Mouse (Mus musculus) right cerebral cortex, postnatal 10 days (tissue): ENCODE measurements around the gene Stkld1.

Source experiments
- DNase-seq, 2 experiments: peaks; one replicate each; pipeline ENCODE4 v3.0.0; 2021; ENCODE audit warnings: low spot score in 2 of 2

The Stkld1 gene

DNA sequence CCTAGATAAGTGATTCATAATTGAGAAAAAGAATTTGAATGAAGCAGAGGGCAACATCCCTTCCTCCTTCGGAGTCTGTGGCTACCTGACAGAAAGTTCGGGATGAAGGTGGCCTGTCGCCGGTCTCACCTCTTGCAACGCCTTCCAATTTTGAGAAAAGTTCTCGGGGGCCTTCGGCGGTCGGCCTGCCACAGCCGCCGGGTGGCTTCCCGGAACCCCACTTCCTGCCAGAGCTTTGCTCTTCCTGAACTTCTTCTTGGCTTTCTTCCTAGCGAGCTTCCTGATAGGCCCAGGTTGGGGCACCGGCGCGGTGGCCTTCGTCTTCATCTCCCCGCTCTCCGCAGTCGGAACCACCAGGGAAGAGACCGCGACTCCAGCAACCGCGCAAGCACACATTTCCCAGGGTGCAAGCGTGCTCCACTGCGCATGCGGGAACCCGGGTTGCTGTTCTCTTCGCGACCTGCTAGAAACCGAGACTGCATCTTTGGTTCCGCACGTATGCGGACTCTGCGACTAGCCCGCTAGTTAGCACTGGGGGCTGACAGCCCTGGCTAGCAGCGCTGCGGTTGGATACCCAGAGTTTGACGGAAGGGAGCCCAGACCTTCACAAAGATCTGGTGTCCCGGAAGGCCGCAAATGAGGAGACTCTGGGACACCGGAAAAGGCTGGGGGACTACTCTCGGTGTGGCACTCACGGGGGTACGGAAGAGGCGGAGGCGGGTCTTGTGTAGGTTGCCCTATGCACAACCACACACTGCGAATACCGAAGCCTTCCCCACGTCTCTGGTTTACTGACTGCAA, 30.3 kb downstream of the Stkld1 start, which contains the start of gene Rexo4:
TSS of gene Rexo4 (minus strand) at position 464 of the 801 bp plus-strand sequence.
- DNase-seq: peak; percentile 96 to 97

- peak in 1 of 2 experiments; percentile 23 for DNase-seq
Measured at GRCm38 (mm10) chr2:26964724-26965370, 31.0 kb downstream of the Stkld1 start.

DNA sequence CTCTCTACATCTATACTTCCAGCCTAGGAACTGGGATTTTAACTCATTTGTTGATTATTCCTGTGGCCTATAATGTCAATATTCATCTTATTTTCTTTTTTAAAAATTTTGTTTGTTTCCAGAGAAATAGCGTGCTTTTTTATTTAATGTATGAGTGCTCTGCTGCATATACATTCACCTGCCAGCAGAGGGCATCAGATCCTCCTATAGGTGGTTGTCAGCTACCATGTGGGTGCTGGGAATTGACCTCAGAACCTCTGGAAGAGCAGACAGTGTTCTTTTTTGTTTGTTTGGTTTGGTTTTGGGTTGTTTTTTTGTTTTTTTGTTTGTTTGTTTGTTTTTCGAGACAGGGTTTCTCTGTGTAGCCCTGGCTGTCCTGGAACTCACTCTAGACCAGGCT, 33.4 kb downstream of the Stkld1 start:
- no peak for DNase-seq

DNA sequence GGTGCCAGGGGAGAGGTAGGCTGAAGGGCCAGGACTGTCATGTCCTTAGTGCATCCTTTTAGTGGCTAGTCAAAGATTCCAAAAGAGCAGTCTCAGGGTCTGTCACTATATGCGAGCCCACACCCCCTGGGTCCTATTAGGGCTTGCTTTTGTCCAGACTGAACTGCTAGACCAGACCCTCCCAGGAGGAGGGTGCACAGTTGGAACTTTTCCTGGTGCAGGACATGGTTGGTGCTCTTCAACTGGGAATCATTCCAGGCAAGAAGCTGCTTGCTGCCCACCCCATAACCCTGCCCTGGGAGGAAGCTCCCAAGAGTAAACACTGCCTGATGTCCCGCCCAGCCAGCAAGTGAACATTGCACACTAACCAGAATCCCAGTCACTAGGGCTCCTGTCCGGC, 39.3 kb downstream of the Stkld1 start, which contains the start of gene Adamts13:
TSS of gene Adamts13 (plus strand) at position 301 of the 400 bp plus-strand sequence.
- no peak for DNase-seq

DNA sequence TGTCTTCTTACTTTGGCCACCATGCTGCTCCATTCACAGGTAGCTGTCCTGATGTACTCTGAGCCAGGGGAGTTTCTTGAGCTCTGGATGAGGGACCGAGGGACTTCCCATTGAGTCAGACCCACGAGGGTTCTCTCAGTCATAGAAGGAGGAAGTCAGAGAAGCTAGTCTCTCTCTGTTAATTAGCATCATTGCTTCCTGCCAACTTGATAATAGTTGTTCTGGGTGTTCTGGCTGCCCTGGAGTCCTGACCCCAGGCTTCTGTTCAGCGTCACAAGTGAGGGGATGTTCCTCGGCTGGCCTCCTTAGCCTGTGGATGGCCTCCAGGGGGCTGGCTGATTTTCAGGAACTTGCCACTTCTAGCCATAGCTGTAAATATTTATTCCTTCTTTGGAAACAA, 40.1 kb downstream of the Stkld1 start:
- DNase-seq: no peak

DNA sequence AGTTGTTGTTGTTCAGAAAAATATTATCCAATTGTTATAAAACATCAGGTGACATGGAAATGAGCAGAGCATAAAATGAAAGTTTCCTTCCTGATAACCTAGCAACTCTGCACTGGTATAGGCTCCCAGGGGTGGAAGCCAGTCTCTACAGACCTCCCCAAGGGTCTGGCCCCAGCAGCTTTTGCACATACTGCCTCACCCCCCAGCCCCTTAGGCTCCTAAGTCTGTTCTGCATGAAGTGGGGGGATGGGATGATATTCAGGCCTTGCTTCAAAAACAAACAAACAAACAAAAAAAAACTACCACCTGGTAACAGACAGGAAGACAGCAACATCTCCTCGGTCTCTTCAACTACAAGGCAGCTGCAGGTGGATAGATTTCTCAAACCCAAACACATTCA, 46.5 kb downstream of the Stkld1 start:
- DNase-seq: no peak

DNA sequence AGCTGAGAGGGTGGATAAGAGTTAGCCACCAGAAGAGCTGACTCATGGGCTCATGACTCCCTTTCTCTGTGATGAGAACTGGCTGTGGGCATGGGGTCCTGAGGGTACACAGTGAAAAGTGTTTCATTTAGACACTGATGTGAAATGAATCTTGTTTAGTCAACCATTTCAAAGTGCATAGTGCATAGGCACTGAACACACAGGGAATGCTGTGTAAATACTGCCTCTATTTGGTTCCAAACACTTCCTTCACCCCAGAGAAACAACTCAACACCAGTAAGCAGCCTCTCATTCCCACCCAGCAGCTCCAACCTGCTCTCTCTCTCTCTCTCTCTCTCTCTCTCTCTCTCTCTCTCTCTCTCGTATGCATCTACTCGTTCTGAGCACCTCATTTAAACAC, 50.3 kb downstream of the Stkld1 start:
- no peak for DNase-seq

GRCm38 (mm10) chr2:26984640-26985039, 50.8 kb downstream of the Stkld1 start:
- DNase-seq: no peak

- DNase-seq: no peak
Measured at GRCm38 (mm10) chr2:26993936-26994335, 60.1 kb downstream of the Stkld1 start.

DNA sequence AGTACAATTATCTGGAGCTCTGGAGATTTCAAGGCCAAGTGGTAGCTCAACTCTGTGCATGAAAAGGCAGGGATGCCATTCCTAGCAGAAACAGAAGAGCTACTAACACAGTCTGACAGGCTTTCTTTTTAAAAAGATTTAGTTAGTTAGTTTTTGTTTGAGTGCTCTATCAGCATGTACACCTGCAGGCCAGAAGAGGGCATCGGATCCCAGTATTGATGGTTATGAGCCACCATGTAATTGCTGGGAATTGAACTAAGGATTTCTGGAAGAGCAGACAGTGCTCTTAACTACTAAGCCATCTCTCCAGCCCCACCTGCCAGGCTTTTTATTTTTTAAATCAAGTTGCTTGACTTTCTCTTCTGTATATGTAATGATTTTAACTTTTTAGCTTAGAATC, 63.7 kb downstream of the Stkld1 start:
- no peak for DNase-seq

GRCm38 (mm10) chr2:26997993-26998392, 64.1 kb downstream of the Stkld1 start:
- no peak for DNase-seq
